Mouse (Mus musculus) myocyte (in vitro differentiated cells): ENCODE measurements around the gene Zfp839.

ENCODE experiments used
- CEBPB ChIP-seq: IDR thresholded peaks from 2 replicates; pipeline ENCODE4 v1.6.1; 2011; ENCODE audit warnings: mild to moderate bottlenecking, moderate library complexity; ENCODE audit not compliant: poor library complexity, insufficient read depth, severe bottlenecking
- E2F4 ChIP-seq: IDR thresholded peaks from one replicate; pipeline ENCODE4 v1.6.1; 2011; ENCODE audit warnings: mild to moderate bottlenecking, control low read depth, moderate library complexity; ENCODE audit not compliant: insufficient read depth
- MAX ChIP-seq: IDR thresholded peaks from one replicate; pipeline ENCODE4 v1.6.1; 2011; ENCODE audit warnings: low read depth, mild to moderate bottlenecking, control low read depth
- MYOD1 ChIP-seq, 3 experiments: IDR thresholded peaks; one replicate each; pipeline ENCODE4 v1.6.1; 2011; ENCODE audit warnings: control low read depth in 2 of 3, low read depth in 2 of 3, mild to moderate bottlenecking in 2 of 3, moderate library complexity in 1 of 3; ENCODE audit not compliant: insufficient read length in 2 of 3, control insufficient read depth in 1 of 3
- MYOG ChIP-seq, 3 experiments: IDR thresholded peaks; one replicate each; pipeline ENCODE4 v1.6.1; 2011; ENCODE audit warnings: control low read depth in 2 of 3, low read depth in 2 of 3, mild to moderate bottlenecking in 2 of 3; ENCODE audit not compliant: insufficient read length in 2 of 3, control insufficient read depth in 1 of 3, insufficient read depth in 1 of 3
- POLR2A ChIP-seq: IDR thresholded peaks from one replicate; pipeline ENCODE4 v1.6.1; 2011; ENCODE audit warnings: low read depth, mild to moderate bottlenecking, control low read depth, moderate library complexity; ENCODE audit not compliant: insufficient read length
- POLR2AphosphoS2 ChIP-seq: IDR thresholded peaks from one replicate; pipeline ENCODE4 v1.6.1; 2011; ENCODE audit warnings: low read depth, control low read depth; ENCODE audit not compliant: insufficient read length
- REST ChIP-seq: IDR thresholded peaks from one replicate; pipeline ENCODE4 v1.6.1; 2011; ENCODE audit warnings: mild to moderate bottlenecking, control low read depth, moderate library complexity; ENCODE audit not compliant: insufficient read depth, insufficient read length
- SRF ChIP-seq: IDR thresholded peaks from one replicate; pipeline ENCODE4 v1.6.1; 2011; ENCODE audit warnings: low read depth; ENCODE audit not compliant: control insufficient read depth, insufficient read length
- TCF12 ChIP-seq: IDR thresholded peaks from one replicate; pipeline ENCODE4 v1.6.1; 2011; ENCODE audit warnings: mild to moderate bottlenecking, control low read depth; ENCODE audit not compliant: poor library complexity, insufficient read depth, severe bottlenecking
- USF1 ChIP-seq: IDR thresholded peaks from one replicate; pipeline ENCODE4 v1.6.1; 2011; ENCODE audit warnings: low read depth, mild to moderate bottlenecking, control low read depth, moderate library complexity

GRCm38 (mm10) chr12:110837850-110838249, 12.2 kb upstream of the Zfp839 start:
- TF ChIP-seq CEBPB (no peak), POLR2A (no peak), E2F4 (no peak), SRF (no peak), POLR2AphosphoS2 (no peak), MYOG (IDR thresholded peaks at IDR 0.05; ENCODE audit: control insufficient read depth in 1 of 3, insufficient read depth in 1 of 3, insufficient read length in 2 of 3, low read depth in 2 of 3) (no peak), TCF12 (no peak), REST (no peak), MAX (no peak), MYOD1 (IDR thresholded peaks at IDR 0.05; ENCODE audit: control insufficient read depth in 1 of 3, insufficient read length in 2 of 3, low read depth in 2 of 3) (no peak), USF1 (no peak)
